Mouse (Mus musculus) retina, postnatal 1 day (tissue): Measurements from ENCODE around the gene Cbx1.

Experiments
- DNase-seq: peaks from one replicate; pipeline ENCODE4 v3.0.0-alpha.2; 2012

Gene Cbx1

GRCm38 (mm10) chr11:96816979-96817378 lies 28.1 kb downstream of the Cbx1 start:
- no peak for DNase-seq

GRCm38 (mm10) chr11:96818128-96818710 lies 29.3 kb downstream of the Cbx1 start:
- DNase-seq, result no peak

GRCm38 (mm10) chr11:96821956-96822355 lies 33.0 kb downstream of the Cbx1 start:
- DNase-seq, result no peak

- DNase-seq, result no peak
Measured at GRCm38 (mm10) chr11:96822675-96823470, 33.9 kb downstream of the Cbx1 start.

- no peak for DNase-seq
Measured at GRCm38 (mm10) chr11:96823471-96823837, 34.5 kb downstream of the Cbx1 start.

GRCm38 (mm10) chr11:96823880-96824782 lies 35.2 kb downstream of the Cbx1 start:
- peak; percentile 97 for DNase-seq

DNA sequence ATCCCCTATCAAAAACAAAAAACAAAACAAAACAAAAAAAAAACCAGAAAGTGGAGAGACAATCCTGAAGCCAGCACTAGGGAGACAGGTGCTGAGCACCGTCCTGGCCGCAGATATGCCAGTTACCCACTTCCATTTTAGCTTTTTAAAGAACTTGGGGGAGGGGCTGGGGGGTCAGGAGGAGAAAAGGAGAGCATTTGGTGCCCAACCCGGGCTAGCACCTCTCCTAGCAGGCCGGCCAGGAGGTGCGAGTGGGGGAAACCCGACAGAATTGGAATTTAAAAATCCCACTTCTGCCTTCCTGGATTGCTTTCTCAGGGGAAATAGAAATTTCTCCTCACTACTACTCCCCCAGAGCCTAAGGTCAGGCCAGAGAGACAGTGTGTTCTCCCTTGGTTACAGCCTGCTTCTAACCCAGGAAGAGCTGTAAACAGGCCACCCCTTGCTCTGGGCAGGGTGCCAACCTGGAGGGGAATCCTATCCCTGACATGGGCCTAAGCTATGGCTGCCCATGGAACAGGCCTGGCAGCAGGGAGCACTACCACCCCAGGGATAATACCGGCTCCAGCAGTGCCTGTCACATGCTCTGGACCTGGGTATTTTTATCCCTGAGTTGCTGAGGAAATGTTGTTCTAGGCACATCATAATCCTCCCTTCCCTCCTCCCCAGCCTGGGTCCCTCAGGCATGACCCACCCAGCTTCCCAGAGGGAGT lies 36.0 kb downstream of the Cbx1 start:
- DNase-seq, result peak; percentile 87

- no peak for DNase-seq
Measured at GRCm38 (mm10) chr11:96826481-96826880, 37.6 kb downstream of the Cbx1 start.

DNA sequence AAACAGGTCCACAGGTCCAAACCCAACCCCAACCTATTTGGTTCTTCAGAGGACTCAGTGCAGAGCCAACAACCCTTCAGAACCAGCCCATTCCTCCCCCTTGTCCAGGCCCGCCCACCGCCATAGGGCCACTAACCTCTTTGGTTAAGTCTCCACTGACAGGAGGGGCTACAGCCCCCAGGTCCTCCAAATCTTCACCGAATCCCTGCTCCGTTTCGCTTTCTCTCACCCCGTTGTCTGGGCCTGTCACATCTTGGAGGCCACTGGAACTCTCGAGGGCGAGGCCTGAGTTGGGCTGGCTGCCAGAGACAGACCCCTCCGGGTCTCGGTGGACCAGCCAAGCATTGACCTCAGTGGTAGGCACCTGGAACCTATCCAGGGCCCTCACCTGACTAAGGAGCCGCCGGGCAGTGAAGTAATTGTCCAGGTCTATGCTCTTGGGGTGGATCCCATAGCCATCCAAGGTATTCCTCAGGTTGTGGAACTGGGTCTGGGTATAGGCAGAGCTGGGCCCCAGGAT lies 38.2 kb downstream of the Cbx1 start:
- DNase-seq, result no peak

DNA sequence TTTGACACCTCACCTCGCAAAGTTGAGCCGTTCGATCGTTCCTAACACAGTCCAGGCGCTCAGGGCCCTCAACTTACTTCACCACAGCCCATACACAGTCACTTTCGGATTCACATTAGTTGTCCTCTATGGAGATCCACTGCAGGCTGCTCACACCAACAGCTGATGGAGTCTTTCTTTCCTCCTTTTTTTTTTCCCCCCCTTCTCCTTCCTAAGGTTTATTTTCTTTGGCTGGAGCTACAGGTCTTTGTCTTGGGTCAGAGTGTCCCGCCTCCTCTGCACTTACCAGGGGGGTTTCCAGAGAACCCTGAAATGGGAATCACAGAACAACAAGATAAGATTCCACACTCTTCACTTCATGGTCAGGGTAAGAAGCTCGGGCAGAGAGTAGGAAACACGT lies 39.0 kb downstream of the Cbx1 start:
- no peak for DNase-seq

DNA sequence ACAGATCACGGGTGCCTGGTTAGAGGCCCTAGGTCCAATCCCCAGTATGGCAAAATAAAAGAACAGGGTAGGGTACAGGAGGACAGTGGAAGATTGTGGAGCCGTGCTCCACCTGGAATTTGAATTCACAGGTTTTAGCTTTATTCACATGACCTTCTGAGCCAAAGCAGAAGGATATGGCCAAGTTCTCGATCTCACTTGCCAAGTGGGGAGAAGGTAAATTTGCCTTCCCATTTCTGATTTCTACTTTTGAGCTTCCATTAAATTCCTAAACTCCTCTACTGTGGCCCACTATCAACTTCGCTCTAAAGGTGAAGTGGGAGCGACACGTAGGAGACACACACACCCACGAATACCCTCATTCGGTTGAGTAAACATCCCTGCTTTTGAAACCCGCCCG lies 40.0 kb downstream of the Cbx1 start:
- DNase-seq, result no peak

- DNase-seq, result peak; percentile 89
Measured at GRCm38 (mm10) chr11:96829403-96829812, 40.5 kb downstream of the Cbx1 start.

GRCm38 (mm10) chr11:96829813-96830538 lies 41.0 kb downstream of the Cbx1 start, which contains the start of gene Nfe2l1:
Nfe2l1 (minus strand) TSS chr11:96829968.
- peak; percentile 100 for DNase-seq

DNA sequence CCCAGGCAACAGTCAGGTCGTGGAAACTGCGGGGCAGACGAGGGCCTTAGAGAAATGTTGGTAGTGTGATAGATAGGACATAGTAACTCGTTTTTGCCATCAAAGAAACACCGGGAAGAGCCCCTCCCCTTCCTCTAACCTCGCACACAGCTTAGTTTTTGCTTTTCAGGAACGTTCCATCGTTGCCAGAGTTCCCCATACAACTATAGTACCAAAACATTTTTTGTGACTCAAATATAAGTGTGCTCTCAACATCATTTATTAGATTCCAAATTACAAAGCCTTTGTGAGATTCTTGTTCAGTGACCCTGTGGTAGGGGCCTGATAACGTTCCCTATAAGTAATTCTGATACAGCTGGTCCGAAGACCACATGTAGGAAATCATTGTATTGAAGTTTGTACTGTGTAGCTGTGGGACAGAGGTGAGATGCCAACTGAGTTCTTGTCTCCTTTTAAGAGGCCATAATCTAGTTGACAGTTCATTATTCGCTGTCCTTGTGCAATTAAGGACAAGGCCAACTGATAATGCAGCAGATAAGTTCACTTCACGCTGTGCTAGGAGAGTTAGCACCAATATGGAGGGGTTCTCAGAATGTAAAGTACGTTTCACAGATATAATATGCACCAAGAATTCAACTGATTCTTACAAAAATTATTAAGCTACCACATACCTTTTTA lies 41.8 kb downstream of the Cbx1 start:
- DNase-seq, result no peak

- no peak for DNase-seq
Measured at GRCm38 (mm10) chr11:96831516-96831915, 42.6 kb downstream of the Cbx1 start.

DNA sequence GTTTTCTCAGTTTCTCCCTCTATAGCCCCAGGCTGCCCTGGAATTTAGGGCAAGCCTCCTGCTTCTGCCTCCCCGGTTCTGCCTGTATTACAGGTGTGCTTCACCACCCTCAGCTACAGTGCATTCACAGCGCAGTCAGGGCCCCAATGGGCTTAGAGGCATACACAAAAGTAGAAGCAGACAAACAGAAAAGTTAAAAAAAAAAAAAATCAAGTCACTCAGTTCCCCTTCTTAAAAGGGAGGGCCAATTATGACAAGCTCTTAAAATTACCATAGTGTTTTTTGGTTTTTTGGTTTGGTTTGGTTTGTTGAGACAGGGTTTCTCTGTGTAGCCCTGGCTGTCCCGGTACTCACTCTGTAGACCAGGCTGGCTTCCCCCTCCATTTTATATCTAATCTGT lies 43.6 kb downstream of the Cbx1 start:
- DNase-seq, result no peak

DNA sequence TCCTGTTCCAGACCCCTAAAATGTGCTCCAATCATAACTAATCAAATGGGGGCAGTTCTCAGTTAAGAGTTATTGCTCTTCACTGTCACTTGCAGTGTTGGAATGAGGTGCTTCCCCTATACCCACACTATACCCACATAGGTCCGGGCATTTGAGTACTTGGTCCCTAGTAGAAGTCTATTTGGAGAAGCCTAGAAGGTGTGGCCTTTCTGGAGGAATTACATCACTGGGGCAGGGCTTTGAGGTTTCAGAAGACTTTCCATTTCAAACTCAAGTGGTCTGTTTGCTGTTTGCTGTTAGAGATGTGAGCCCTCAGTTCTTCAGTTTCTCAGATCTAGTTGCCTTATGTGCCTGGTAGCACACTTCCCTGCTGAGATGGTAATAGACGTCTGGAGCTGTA lies 44.0 kb downstream of the Cbx1 start:
- no peak for DNase-seq

GRCm38 (mm10) chr11:96834127-96834526 lies 45.2 kb downstream of the Cbx1 start:
- no peak for DNase-seq

DNA sequence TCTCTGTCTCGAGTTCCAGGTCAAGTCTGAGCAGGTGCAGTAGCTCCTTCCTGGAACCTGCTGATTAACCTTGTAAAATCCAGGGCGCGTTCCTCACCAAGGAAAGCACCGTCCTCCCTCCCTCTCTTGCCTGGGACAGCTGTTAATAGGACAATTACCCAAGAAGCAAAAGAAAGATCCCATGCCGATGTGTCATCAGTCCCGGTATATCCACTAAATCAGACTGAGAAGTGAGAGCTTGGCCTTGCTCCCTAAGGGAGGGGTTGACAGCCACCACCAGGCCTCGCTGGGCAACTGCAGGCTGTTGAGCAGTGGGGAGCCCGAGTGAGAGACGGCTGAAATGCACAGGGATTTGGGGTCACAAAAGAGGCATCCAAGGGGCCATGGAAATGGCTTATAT lies 48.4 kb downstream of the Cbx1 start:
- peak; percentile 39 for DNase-seq

DNA sequence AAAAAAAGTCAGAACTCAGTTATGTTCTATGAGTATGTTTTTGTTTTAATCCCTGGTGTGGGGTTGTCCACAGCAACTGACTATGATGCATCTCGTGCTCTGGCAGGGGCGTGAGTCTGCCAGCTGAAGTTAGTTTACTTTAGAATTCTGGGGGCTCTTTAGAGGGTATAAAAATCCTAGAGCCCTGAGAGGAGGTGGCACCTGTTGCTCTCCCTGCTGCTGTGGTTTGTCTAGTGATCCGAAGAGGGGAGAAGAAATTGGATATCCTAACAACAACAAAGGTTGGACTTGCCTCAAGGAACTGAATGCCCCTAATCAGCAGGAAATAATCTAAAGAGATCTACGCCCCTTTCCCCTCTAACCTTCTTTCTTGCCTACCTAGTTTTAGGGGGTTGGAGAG lies 49.4 kb downstream of the Cbx1 start:
- no peak for DNase-seq

DNA sequence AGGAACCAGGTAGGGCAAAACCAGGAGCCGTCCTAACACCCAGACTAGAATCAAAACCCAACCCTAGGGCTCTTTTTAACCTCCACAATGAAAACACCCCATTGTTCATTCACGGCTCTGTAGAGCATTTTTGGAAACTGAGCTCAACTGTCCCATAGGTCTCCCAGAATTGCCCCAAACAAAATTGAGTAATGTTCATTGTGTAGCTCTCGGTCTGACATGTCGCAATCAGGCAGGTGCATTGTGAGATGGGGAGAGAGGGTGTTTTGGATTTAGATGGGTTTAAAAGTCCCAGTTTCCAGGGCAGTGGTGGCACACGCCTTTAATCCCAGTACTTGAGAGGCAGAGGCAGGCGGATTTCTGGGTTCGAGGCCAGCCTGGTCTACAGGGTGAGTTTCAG lies 50.5 kb downstream of the Cbx1 start:
- no peak for DNase-seq
